Mouse (Mus musculus) liver, adult 2 months (tissue): ENCODE results near the gene Crhbp. TPM values are rescaled to one million over a fixed set of nuclear protein-coding genes. Genes with fewer than 3 reads are reported as not detected.
A peak's percentile ranks its signal among the peaks of the same experiment; 100 is the strongest.

ENCODE experiments used
- DNase-seq: peaks from one replicate; pipeline ENCODE4 v3.0.0-alpha.2; 2011; ENCODE audit warnings: low read depth, low spot score; ENCODE audit errors: extremely low read depth
- H3K27ac ChIP-seq: fragments of 200-500 bp; replicated peaks from 2 replicates; pipeline ENCODE4 v1.5.1; 2012; ENCODE audit warnings: low read depth, mild to moderate bottlenecking, control low read depth, inconsistent platforms, low read length; ENCODE audit not compliant: insufficient read depth
- H3K27me3 ChIP-seq: fragments of 200-500 bp; 2 replicates; pipeline ENCODE4 v1.6.1; 2012; ENCODE audit warnings: mild to moderate bottlenecking, moderate library complexity, low read length, inconsistent platforms; ENCODE audit not compliant: control insufficient read depth, insufficient read depth
- H3K36me3 ChIP-seq: fragments of 200-500 bp; 2 replicates; pipeline ENCODE4 v1.6.1; 2012; ENCODE audit warnings: low read length, inconsistent platforms; ENCODE audit not compliant: control insufficient read depth, insufficient read depth
- H3K4me1 ChIP-seq: fragments of 200-500 bp; 2 replicates; pipeline ENCODE4 v1.6.1; 2011; ENCODE audit warnings: low read length; ENCODE audit not compliant: control insufficient read depth, insufficient read depth
- H3K4me3 ChIP-seq: fragments of 200-500 bp; 2 replicates; pipeline ENCODE4 v1.5.1; 2011; ENCODE audit warnings: low read depth, mild to moderate bottlenecking, control low read depth, low read length, moderate library complexity; ENCODE audit not compliant: insufficient read depth
- H3K79me2 ChIP-seq: fragments of 200-500 bp; 2 replicates; pipeline ENCODE4 v1.6.1; 2012; ENCODE audit warnings: inconsistent platforms, mild to moderate bottlenecking, low read length, moderate library complexity; ENCODE audit not compliant: control insufficient read depth, insufficient read depth
- H3K9ac ChIP-seq: fragments of 200-500 bp; 2 replicates; pipeline ENCODE4 v1.6.1; 2012; ENCODE audit warnings: low read depth, mild to moderate bottlenecking, control low read depth, inconsistent platforms, low read length
- CTCF ChIP-seq: fragments of 200-500 bp; IDR thresholded peaks from 2 replicates; pipeline ENCODE4 v1.5.1; 2011; ENCODE audit warnings: low read depth, low read length, control low read depth
- POLR2A ChIP-seq: fragments of 200-500 bp; IDR thresholded peaks from 2 replicates; pipeline ENCODE4 v1.6.1; 2011; ENCODE audit warnings: low read length, control low read depth; ENCODE audit not compliant: insufficient read depth; ENCODE audit errors: extremely low read depth
- WGBS: fragments of 180-500 bp; shearing (Covaris S2); methylation state at CpG from one replicate; pipeline ENCODE4 v1.1.7; 2018; 5-methylcytosine and 5-hydroxymethylcytosine counted together
- polyA plus RNA-seq: library from polyadenylated mRNA; depleted of rRNA; stranded (reverse); fragments of >200 nt; gene quantifications from 2 replicates; pipeline ENCODE4 v1.2.3, GENCODE M21; 2012; rRNA removed
- total RNA-seq: library from RNA; depleted of rRNA; stranded (reverse); fragments of >200 nt; gene quantifications from 2 replicates; pipeline ENCODE4 v1.2.3, GENCODE M21; 2014; rRNA removed

The Crhbp gene
- total RNA-seq = not detected in 2 replicates
- polyA plus RNA-seq = not detected in 2 replicates

- Histone ChIP-seq H3K9ac (no peak within 1 kb of the TSS), H3K27ac (no peak within 1 kb of the TSS)
Observed at GRCm38 (mm10) chr13:95444824-95445223, at the start of gene Crhbp. TSS of gene Crhbp (minus strand) at chr13:95444924.

DNA sequence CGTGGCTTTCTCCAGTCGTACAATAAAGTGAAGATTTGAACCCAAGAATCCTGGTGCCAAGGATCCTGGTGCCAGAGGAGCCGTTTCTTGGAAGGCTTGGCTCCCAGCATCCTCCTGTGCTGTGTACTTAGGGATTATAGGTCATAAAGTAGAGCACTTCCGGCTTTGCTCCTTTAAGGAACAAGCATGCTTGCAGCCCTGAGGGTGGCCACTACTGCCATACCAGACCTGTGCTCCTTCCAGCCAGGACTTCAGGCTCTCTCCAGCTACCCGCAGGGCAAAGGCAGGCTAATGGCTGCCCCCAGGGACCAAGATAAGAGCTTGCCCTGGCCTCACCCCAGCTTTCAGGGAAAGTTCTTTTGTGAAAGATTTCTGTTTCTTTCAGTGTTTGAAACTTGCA, 48.6 kb upstream of the Crhbp start:
- Histone ChIP-seq H3K4me1 (peaks cover 8% of the 10 kb centered on the region; the same call in 1 of the 2 replicates), H3K9ac (no peak overlapping the region), H3K79me2 (no peaks in the 10 kb centered on the region), H3K27ac (no peak overlapping the region), H3K36me3 (no peaks in the 10 kb centered on the region), H3K27me3 (no peaks in the 10 kb centered on the region), H3K4me3 (no peak overlapping the region)
- 87% methylated on average over 5 of the region's 5 CpGs for whole genome bisulfite sequencing
- no peak for DNase-seq
- TF ChIP-seq CTCF = no peak
- no peak for TF ChIP-seq POLR2A

More at GRCm38 (mm10) chr13:95444824-95445223, at the start of gene Crhbp:
- Histone ChIP-seq H3K4me3 (no peak within 1 kb of the TSS), H3K36me3 (no peaks in the 10 kb centered on the region), H3K4me1 (no peaks in the 10 kb centered on the region), H3K27me3 (peaks cover 6% of the 10 kb centered on the region; the same call in 1 of the 2 replicates), H3K79me2 (no peaks in the 10 kb centered on the region)
- TF ChIP-seq CTCF (no peak), POLR2A (no peak)
- WGBS = 74% methylated on average over 11 of the region's 11 CpGs
- DNase-seq = no peak

DNA sequence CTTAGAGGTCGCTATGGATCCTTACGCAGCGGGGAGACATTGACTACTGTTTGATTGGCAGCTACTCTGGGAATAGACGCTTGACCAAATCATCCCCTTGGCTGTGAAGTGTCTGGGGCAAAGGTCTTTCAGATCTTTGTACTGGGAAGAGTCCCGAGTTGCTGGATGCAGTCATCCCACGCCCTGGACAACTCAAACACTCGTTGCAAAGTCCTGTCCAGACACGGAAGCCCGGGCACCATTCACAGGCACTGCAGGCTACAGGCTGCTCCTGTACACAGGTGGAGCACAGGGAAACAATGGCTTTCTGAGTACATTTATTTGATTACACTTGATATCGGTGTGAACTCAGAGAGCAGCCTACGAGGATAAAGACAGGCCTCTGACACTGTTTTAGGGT, 46.6 kb upstream of the Crhbp start:
- 26% methylated on average over 11 of the region's 11 CpGs for WGBS
- Histone ChIP-seq H3K36me3 (no peaks in the 10 kb centered on the region), H3K27me3 (no peaks in the 10 kb centered on the region), H3K9ac (no peak overlapping the region), H3K27ac (no peak overlapping the region), H3K4me3 (no peak overlapping the region), H3K4me1 (peaks cover 8% of the 10 kb centered on the region; the same call in 1 of the 2 replicates), H3K79me2 (no peaks in the 10 kb centered on the region)
- peak; percentile 90 for DNase-seq
- no peak for TF ChIP-seq POLR2A
- no peak for TF ChIP-seq CTCF

GRCm38 (mm10) chr13:95484664-95485063, 39.9 kb upstream of the Crhbp start:
- H3K36me3 ChIP-seq = no peaks in the 10 kb centered on the region
- DNase-seq = no peak
- H3K27me3 ChIP-seq = no peaks in the 10 kb centered on the region
- no peak overlapping the region for H3K27ac ChIP-seq
- H3K4me3 ChIP-seq = no peak overlapping the region
- H3K79me2 ChIP-seq = no peaks in the 10 kb centered on the region
- no peak for TF ChIP-seq POLR2A
- no peak for TF ChIP-seq CTCF
- no peak overlapping the region for H3K9ac ChIP-seq
- WGBS = 65% methylated on average over 5 of the region's 5 CpGs
- no peaks in the 10 kb centered on the region for H3K4me1 ChIP-seq

- H3K36me3 ChIP-seq = no peaks in the 10 kb centered on the region
- no peak overlapping the region for H3K27ac ChIP-seq
- H3K27me3 ChIP-seq = no peaks in the 10 kb centered on the region
- H3K9ac ChIP-seq = no peak overlapping the region
- 9% methylated on average over 4 of the region's 4 CpGs for WGBS
- no peaks in the 10 kb centered on the region for H3K79me2 ChIP-seq
- no peaks in the 10 kb centered on the region for H3K4me1 ChIP-seq
- no peak for TF ChIP-seq POLR2A
- peak; percentile 72 for TF ChIP-seq CTCF
- peak; percentile 48 for DNase-seq
- H3K4me3 ChIP-seq = no peak overlapping the region
Observed at GRCm38 (mm10) chr13:95481428-95481827, 36.7 kb upstream of the Crhbp start.

GRCm38 (mm10) chr13:95478671-95479413, 34.1 kb upstream of the Crhbp start, which contains the start of gene S100z:
TSS of gene S100z (minus strand) at chr13:95478721.
- no peak within 1 kb of the TSS for H3K9ac ChIP-seq
- TF ChIP-seq POLR2A = no peak
- no peak for TF ChIP-seq CTCF
- no peaks in the 10 kb centered on the region for H3K79me2 ChIP-seq
- H3K27ac ChIP-seq = no peak within 1 kb of the TSS
- no peak for DNase-seq
- no peaks in the 10 kb centered on the region for H3K36me3 ChIP-seq
- no peak within 1 kb of the TSS for H3K4me3 ChIP-seq
- H3K27me3 ChIP-seq = no peaks in the 10 kb centered on the region
- no peaks in the 10 kb centered on the region for H3K4me1 ChIP-seq
- 89% methylated on average over 21 of the region's 21 CpGs for WGBS
